Mouse (Mus musculus): ENCODE data around the gene Laptm5.

DNA sequence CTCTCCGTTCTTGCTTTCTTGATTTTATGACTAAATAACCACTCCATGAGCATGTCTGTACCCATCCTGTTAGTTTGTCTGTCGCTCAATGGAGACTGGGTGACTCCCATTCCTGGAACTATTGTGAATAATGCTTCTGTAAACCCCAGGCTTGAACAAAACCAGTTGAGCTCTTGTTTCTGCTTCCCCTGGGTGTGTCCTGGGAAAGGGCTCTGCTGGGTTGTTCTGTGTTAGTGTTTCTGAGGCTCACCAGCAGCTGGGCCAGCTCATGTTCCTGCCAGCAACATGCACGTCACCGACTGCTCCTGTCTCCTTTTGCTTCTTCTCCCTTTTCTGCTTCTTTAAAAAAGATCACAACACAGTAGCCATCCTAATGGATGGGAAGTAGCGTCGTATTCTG is 17.2 kb upstream of the Laptm5 start:
- no peak for TF ChIP-seq EP300 (IDR thresholded peaks at IDR 0.05; ENCODE audit: low read depth)
- no peak for TF ChIP-seq CTCF (IDR thresholded peaks at IDR 0.05; ENCODE audit: low read depth)

Data from heart, postnatal 0 days (tissue).